Mouse (Mus musculus) urinary bladder, postnatal 36 days (tissue): Measurements from ENCODE around the gene Asap2.

Source experiments
- DNase-seq, 2 experiments: peaks; one replicate each; pipeline ENCODE4 v3.0.0; 2022; ENCODE audit warnings: low spot score in 2 of 2, mixed read lengths in 1 of 2

Asap2 gene

DNA sequence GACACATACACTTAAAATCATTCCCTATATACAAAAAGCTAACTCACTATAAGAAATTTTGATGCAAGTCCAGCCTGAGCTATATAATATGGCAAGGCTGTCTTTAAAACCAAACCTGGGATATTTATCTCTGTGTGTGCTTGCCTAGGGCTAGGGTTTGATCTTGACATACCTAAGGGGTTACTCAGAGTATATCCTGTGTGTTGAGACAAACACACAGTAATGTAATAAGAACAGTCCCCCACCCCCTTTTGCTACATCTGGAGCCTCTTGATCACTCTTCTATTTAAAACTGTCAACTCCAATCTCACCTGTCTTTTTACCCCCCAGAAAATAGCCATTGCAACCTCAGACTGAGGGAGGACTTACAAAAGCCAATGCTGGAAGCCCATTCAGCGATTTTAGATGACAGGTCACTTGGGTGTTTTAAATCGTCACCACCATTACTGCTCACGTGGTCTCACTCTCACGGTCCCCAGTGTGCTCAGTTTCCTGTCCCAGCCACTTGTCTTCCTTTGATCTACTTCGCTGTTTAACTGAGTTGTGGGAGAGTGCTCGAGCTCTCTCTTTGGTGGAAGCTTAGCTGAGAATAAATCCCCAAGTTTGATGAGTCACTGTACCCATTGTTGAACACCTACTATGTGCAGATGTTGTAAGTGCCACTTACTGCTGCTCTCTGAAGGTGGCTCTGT is 176.8 kb downstream of the Asap2 start:
- no peak for DNase-seq

GRCm38 (mm10) chr12:21167741-21168140 is 177.5 kb downstream of the Asap2 start:
- DNase-seq = no peak

- DNase-seq = no peak
Observed at GRCm38 (mm10) chr12:21168149-21168548, 177.9 kb downstream of the Asap2 start.

- peak in 1 of 2 experiments; percentile 33 for DNase-seq
Observed at GRCm38 (mm10) chr12:21171776-21172490, 181.7 kb downstream of the Asap2 start.

DNA sequence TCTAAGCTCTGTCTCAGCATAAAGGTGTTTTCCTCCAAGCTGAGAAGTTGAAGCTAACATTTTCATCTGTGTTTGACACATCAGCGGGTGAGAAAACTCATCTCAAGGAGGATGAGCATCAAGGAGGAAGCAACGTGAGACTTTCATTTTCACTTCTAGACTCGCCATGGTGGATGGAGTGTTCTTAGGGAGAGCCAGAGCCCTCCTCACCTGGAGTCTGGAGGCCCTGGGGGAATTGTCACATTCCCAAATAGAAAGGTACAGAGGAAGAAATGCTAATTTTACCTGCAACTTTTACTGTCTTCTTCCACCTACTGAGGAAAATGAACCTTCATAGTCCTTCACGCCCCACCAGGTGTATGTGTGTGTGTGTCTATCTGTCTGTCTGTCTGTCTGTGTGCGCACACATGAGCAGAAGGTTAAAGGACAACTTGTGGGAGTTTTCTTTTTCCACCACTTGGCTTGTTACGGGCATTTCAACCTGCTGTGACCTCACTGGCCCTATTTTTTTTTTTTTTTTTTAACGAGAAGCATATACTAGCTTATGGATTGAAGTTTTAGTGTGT is 183.7 kb downstream of the Asap2 start:
- DNase-seq = no peak

GRCm38 (mm10) chr12:21176399-21176798 is 186.1 kb downstream of the Asap2 start:
- DNase-seq = no peak

DNA sequence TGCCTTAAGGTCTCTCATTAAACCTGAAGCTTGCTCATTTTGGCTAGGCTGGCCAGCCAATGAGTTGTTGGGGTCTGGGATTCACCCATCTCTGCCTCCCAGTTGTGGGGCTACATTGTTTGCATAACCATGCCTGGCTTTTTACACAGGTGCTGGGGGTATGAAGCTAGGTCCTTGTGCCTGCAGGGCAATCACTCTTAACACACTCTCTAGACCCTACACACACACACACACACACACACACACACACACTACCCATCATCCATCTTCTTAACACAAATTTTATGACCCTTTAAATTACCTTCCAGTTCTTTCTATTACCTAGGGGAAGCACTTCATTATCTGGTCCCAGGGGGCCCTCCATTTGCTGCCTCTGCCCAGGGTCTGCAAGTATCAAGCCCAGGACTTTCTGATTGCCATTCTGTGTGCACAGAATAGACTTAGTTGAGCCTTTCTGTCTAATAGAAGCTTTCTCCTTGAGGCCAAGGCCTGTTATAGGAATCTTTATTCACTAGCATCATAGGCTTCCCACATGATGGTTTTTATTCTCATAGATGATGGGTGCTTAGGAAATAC is 187.0 kb downstream of the Asap2 start:
- no peak for DNase-seq

DNA sequence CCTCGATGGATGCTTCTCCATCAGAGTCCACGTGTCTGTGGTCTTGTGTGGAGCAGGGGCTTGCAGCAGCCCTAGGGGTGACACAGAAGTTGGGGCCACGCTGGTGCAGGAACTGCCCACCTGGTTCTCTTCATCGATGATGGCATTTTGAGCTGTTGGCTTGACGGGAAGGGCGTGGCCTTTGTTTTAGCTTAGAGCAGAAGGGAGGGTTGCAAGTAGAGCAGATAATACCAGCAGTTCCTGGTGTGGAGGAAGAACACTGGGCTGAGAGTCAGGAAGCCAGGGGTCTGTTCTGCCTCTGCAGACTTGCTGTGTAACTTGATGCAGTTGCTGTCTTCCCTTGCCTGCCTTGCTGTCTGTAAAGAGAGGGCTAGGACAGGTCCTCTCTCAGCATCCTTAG is 189.8 kb downstream of the Asap2 start:
- no peak for DNase-seq

DNA sequence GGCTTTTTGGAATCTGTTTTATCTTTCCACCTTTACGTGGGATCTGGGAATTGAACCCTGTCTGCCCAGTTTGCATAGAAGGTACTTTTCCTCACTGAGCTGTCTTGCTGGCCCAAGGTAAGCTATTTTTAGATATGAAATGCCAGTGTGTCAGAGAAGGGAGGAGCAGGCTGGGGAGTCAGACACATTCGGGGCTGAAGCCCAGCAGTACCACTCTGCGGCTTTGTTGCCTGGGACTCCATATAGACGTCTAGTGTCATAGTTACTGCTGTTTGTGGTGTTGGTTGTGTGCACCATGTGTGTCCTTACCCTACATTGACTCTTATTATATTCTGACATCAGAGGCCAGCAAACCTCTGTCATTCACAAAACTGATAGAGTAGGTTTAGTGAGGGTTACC is 192.5 kb downstream of the Asap2 start:
- no peak for DNase-seq

DNA sequence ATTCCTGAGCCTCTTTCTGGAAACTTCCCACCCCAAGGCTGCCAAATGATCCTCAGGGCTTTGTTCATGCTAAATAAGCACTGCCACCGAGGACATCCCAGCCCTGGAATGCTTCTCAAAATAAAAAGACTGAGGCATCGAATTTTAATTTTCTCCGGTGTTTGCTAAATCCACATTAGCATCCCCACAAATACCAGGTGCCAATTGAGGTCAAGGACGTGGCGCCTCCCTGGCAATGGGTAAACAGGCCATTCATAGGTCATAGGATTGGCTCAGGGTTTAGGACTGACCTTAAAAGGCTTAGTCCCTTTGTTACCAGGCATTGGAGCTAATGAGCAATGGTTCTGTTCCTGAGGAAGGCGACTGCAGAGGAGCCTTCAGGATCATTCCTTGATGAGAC is 193.1 kb downstream of the Asap2 start:
- no peak for DNase-seq

GRCm38 (mm10) chr12:21186145-21186544 is 195.9 kb downstream of the Asap2 start:
- no peak for DNase-seq

GRCm38 (mm10) chr12:21188880-21189279 is 198.6 kb downstream of the Asap2 start:
- peak in 1 of 2 experiments; percentile 23 for DNase-seq

GRCm38 (mm10) chr12:21191546-21191945 is 201.3 kb downstream of the Asap2 start:
- no peak for DNase-seq

DNA sequence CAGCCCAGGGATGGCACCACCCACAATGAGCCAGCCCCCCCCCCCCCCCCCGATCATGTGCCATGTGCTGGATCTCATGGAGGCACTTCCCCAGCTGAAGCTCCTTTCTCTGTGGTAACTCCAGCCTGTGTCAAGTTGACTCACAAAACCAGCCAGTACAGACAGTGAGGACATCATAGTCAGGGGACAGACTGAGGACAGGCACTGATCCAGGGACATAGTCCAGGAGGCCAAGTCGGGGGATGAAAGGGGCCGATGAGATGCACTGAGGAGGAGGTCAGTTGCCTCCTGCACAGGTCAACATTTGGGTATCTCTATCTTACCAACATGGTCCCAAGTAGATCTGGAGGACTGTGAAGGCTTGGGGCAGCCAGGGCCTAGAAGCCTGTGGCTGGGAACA is 205.2 kb downstream of the Asap2 start:
- DNase-seq = no peak

- DNase-seq = no peak
Observed at GRCm38 (mm10) chr12:21196420-21196819, 206.2 kb downstream of the Asap2 start.

DNA sequence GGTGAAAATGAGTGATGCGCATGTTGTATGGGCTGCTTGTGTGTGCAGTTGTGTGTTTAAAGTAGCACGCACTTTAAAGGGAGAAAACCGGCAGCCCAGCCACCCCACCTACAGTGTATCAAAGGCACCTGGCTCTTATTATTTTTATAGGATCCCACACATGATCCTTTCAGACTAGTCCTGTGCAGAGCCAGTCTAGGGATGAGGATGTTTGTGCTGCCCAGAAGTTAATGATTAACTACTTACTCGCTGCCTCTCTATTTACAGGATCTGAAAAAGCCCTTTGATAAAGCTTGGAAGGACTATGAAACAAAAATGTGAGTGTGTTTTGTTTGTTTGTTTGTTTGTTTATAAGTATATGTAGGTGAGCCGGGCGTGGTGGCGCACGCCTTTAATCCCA is 210.4 kb downstream of the Asap2 start:
- no peak for DNase-seq

GRCm38 (mm10) chr12:21201485-21202269 is 211.4 kb downstream of the Asap2 start:
- DNase-seq = no peak

DNA sequence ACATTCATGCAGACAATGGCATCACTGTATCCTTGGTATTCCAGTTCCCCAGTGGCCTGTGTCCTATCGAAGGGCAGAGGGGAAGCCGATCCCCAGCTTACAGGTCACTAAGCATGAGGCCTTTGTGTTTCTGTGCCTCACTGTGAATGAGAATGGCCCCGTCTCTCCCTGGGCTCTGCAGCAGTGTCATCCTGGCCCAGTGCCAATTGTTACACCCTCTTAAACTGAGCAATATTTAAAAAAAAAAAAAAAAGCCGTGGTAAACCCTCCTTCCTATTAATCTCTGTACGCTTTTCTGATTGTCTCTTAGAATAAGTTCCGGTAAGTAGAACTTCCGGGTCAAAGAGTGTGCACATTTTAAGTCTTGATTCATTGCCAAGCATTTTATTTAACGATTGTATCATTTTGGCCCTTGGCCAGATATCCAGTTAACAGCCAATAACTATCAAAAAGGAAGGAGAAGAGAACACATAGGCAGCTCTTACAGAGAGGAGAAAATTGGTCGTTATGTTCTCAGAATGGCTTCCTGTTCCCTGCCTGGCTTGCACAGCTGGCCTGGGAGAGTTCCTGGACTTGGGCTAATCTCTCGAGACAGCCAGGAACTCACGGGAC is 214.5 kb downstream of the Asap2 start:
- peak; percentile 23 to 43 for DNase-seq

DNA sequence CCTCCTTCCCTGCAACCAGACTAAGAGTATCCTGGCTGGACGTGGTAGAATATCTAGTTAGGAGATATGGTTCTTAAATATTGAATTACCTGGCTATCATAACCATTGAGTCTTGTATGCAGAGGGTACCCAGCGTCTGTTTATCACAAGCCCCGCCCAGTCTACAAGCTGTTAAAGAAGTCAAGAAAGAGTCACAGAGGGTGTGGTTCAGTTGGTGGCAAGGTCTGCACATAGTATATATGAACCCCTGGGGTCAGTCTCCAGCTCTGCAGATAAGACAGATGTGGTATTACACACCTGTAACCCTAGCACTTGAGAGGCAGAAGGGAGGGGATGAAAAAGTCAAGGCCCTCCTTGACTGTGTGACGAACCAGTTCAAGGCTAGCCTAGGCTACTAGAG is 215.5 kb downstream of the Asap2 start:
- DNase-seq = no peak

DNA sequence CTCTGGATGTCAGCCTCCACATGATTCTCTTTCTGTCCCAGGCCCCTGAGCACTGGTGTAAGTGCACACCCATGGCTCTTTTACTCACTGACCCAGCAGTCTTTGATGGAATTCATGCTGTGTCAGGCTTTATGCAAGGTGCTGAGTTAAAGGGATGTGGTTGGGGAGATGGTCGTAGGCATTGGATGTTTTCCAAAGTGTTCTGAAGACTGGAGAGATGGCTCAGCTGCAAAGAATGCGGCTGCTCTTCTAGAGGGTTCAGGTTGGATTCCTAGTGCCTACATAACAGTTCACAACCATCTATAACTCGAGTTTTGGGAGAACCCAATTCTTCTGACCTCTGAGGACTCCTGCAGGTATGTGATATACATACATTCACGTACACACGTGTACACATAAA is 217.2 kb downstream of the Asap2 start:
- DNase-seq = no peak

DNA sequence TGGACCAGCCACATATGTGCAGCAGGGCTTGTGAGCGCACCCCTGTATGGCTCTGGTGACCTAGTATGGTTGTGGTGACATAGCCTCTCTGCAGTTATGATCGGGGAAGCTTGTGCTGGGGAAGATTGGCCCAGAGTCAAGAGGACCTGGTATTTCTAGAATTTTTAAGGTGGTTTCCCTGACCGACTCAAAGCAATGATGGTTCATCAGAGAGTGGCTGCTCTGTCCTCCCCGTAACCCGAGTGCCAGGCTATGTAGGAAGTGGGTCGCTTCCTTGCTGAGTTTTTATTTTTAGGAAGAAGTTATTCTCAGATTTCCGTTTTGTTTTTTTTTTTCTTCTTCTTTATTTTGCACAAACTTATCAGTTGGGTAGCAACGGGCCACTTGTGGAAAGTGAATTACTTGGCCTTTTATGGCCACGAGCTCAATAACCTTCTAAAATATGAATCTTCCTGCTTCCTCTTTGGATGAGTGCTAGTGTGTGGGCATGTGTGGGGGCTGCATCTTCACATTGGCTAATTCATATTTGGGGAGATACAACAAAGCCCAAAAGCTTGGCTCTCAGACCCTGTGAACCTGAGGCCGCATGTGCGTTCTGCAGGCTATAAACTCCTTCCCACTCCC is 218.0 kb downstream of the Asap2 start:
- DNase-seq = no peak
